Mouse (Mus musculus) adrenal gland, postnatal 36 days (tissue): ENCODE measurements around the gene Map4k1. TPM values are rescaled to one million over a fixed set of nuclear protein-coding genes. Genes with fewer than 3 reads are reported as not detected.

Experiments used
- DNase-seq, 2 experiments: peaks; one replicate each; pipeline ENCODE4 v3.0.0; 2021; ENCODE audit warnings: mixed read lengths in 1 of 2
- long read RNA-seq, 2 experiments: library from polyadenylated mRNA; stranded (forward); transcript quantifications; one replicate each; pipeline ENCODE4 v2.0.0; 2021; ENCODE audit warnings: borderline sequencing depth in 2 of 2
- total RNA-seq, 2 experiments: library from RNA; stranded (reverse); gene quantifications; 2 replicates each; pipeline ENCODE4 v1.2.3; 2021

Gene Map4k1
- total RNA-seq = 1 to 10 TPM; 1.1 to 1.7 TPM
- long read RNA-seq, experiment 1 = 0 reads
- long read RNA-seq, experiment 2, partial matches to known transcripts = 0 of 2 reads
- long read RNA-seq, experiment 2, other reads (novel, unspliced or antisense) = 2 of 2 reads

DNA sequence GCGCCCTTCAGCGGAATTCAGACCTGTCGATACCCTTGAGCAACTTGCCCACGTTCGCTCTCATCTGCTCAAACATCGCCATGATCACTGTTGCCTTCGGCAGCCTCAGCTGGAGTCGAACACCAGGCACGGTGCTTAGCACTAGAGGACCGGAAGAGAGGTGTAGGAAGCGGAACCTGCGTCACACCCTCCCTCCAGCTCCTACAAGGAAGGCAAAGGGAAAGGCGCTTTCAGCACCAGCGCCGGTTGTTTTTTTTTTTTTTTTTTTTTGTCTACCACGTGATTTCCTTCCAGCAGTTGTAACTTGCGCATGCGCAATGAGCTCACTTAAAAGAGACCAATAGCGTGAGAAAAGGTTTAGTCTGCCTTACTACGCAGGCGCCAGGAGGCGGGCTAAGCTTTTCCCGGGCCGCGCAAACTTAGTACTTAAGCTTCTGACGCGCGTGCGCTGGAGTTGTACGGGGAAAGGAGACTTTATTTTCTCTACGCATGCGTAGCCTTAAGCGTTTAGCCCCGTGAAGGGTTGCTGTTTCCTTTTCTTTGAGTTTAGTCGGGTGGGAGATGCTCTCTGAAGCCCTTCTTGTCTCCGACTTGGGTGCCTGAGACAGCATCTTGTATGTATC, at the start of gene Map4k1, which contains the start of gene Eif3k:
Gene Map4k1 (plus strand): TSS at position 400 of the 623 bp plus-strand sequence.
Gene Eif3k (minus strand): TSS at position 214 of the 623 bp plus-strand sequence.
- DNase-seq = peak; percentile 96

DNA sequence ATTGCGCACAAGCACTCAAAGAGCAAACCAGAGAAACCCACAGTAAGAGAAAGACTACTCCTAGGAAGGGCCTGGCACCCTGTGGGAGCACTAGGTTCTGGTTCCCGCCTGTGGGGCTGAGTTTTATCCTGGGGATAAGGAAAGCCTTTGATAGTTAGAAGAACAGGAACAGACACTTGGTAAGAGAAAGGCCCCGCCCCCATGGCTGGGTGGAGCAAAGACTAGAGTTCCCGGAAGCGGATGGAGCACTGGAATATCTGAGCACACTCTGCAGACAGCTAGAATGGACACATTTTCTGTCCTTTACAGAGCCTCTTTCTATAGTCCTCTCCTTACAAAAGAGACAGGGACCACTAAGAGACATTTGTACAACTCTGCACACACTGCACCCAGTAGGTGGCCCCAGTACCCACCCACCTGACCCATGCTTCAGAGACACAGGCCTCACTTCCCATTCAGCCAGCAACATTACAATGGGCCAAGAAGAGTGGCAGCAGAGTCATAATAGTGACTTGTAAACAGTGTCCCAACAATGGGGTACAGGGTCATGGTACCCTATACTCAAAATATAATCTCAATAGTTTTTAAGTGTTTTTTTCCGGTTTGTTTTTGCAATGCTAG, 49.3 kb upstream of the Map4k1 start:
- DNase-seq = peak; percentile 43 to 75

DNA sequence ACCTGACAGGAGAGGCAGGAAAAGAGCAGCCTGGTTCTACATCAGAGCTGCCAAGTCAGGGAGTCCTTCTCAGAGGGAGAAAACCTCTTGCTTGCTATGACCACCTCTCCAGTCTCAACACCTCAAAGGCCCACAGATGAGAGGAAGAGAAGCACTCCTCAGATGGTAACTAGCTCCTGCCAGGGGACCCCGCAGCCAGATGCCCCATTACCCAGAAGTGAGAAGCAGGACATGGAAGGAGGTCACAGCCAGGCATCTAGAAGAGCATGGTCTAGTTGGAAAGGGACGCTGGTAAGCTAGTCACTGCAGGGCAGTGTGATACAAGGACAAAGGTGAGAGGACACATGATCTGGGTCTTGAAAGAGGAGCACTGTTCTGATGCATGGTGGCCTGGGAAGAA, 48.0 kb upstream of the Map4k1 start:
- no peak for DNase-seq

DNA sequence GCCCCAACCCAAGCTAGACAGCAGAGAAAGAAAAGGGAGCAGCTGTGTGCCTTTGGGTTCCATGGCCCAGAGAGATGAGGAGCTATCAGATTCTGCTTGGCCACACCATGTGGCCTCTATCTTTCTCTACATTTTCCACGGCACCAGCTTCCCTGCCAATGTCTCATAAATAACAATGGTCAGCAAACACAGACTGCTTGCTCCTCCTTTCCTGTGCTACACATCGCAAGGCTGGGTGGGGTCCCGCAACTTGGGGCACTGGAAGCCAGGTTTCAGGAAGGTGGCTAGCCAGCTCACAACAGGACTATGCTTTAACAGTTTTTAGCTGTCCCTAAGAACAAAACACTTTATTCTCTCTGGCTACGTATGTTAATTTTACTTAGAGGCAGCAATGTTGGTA, 45.1 kb upstream of the Map4k1 start:
- DNase-seq = no peak

DNA sequence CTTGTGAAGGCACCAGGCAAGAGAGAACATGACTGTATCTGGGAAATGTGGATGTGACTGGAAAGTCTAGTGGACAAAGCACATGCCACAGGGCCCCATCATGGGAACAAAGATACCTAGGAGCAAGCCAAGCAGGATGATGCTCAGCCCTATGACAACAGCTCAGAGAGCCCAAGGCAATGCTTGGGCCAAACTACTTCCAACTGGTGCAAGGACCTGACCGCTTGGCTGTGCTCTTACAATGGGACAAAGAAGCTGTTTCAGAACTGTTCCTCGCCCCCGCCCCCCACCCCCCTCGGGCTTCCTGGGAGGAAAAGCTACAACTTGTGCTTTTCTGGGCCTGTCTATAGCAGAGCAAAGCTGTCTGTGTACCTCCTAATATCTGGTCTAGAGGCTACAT, 43.2 kb upstream of the Map4k1 start:
- no peak for DNase-seq

DNA sequence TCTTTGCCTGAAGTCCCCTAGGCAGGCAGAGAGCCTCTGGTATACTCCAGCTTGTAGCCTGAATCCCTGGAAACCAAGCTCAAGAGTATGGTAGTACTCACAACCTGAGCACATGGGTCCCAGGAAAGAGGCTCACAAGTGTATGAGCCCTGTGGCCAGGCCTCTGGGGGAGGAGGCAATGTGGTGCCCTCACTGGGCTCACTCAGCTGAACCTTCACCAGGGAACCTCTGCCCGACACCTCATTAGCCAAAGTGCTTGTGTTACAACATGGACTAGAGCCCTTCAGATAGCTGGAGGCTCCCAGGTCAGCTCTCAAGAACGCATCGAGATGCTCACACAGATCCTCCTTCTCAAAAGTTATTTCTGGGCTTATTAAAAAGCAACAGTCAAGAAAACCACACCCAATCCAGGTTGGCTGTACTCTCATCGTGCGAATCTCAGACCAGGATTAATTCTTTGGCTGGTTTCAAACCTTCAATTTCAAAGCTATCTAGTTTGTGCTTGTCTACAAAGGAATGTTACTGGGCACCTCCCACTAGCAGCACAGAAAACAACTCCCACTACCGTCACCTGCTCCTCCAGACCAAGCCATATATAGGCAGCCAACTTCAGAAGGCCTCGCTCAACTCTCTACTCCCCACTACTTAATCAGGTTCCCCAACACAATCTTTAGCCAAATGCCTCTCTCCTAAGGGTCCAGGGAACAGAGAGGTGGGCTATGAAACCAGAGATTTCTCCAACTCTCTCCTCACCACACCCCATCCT, 42.2 kb upstream of the Map4k1 start:
- no peak for DNase-seq

DNA sequence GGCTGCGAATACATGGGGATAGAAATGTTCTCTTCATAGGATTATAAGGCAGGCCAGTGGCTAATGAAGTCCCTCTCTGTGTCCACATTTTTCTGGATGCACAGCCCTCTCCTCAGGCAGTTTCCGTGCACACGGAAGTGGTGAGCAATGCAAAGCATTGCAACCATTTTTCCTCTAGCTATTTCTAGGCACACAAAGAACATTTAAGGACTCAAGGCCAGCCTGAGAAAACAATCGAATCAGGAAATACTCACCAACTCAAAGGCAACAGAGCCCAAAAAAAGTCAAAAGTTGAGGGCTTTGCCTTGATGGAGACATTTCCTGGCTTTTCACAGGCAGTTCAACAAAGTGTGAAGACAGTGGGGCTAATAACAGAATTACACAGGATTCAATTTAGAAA, 40.7 kb upstream of the Map4k1 start:
- DNase-seq = no peak

DNA sequence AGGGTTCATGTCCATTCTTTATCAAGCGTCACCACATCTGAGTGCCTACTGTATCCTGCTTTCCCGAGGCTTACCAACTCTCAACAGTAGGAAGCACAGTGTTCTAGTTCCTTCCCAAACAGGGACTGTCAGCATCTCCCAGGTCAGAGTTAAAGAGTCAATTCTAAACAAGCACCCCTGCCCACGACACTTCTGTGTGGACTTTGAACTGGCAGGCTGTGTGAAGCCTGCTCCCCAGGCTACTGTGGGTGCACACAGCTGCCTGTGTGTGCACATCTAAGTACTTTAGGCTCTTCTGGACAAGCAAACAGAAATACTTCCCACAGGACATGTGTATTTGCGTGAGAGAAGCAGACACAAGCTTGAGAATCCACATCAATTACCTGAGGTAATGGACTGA, 40.3 kb upstream of the Map4k1 start:
- DNase-seq = no peak

DNA sequence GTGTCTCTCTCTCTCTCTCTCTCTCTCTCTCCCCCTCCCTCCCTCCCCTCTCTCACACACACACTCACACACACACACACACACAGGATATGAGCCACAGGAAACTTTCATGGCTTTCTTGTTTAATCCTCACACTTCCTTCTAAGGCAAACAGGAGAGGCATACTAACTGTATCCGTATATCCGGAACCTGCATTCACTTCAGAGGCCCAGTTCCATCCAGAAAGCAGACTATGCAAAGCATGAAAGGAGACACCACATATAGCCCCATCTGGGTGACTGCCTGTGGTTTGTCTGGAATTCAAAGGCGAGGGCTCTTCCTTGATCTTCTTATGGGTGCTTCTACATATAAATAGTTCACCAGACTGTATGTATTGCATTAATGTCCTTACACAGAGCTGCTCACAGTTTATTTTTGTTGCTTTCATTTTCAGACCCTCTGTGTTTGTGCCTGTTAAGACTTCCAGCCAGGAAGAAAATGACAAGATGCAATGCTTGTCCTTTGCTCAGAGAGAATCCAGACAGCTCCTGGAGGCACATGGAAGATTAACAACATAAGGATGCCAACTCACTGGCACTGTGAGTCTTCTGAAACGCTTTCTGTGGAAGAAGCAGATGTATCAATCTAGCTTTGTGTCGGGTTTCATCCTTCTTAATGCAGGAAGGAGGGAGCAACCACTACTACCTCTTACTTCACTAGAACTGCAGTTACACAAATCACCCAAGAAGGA, 38.2 kb upstream of the Map4k1 start:
- no peak for DNase-seq

DNA sequence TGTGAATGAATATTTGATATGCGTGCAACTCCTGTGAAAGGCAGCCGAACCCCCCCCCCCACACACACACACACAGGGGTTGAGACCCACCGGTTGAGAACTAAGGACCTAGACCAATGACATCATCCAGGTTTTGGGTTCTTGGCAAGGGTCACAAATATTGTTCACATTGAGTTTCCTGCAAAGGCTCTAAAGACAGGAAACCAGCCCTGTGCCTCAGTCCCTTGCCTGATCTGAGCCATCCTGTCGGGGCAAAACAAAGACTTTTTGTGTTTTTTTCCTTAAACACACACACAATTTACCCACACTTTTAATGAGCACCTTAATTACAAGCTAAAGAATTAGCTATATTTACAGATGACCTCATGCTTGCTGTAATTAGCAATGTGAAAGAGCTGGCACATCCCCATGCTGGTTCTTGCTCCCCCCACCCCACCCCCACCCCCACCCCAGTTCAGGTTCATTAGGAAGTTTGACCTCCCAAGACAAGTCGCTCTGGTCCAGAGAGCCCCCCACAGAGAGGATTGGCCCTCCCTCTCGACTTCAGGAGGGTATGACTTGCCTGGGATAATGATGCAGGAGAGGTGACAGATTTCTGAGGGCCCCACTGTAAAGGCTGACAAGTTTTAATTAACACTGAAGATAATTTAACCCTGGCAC, 37.0 kb upstream of the Map4k1 start:
- no peak for DNase-seq

DNA sequence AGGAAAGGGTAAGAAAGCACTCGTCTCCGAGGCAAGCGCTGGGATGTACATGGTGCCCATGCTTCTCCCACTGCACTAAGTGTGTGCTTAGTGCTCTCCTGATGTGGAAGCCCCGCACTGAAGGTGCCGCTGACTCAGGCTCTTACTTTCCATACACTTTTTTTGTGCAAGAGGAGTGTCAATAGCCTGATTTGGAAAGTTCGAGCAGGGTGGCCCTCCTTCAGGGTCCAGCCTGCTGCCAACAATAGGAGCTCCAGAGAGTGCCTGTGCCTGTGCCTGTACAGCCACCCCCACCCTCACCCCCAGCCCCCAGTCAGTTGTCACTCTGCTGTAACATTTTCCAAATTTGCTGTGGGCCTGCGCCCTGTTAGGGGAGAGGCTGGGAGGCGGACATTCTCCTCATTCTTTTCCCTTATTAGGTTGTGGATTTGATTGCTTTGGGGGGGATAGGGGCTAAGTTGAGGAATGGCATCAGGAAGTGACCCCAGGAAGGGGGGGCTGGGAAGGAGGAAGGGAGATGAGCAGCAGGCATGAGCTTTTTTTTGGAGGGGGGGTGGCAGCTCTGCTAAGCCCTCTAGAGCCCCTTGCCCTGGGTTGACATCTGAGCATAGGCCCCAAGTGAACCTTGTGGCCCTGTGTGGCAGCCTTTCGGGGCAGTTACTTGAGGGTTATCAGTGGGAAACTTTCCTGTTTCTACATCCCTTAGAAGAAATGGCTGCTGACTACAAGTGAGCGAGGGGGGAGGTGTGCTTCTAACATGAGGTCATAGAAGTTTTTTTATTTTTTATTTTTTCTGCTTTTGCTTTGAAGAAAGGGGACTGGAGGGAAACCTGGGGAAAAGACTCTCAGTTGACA, 36.2 kb upstream of the Map4k1 start:
- DNase-seq = no peak

DNA sequence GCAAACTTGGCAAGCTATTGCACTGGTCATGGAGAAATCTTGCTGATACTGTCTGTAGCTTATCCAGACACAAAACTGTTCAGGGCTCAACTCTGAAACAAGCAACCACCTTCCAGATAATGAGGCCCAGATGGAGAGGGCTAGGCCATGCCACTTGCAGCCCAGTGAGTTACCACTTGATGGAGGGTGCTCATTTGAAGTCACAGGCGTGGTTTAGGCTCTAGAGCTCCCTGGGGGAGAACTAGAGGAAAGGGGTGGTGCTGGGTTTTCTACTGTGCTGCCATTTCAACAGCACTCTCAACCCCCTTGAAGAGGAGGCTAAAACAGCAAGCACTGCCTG, 35.6 kb upstream of the Map4k1 start:
- DNase-seq = no peak

DNA sequence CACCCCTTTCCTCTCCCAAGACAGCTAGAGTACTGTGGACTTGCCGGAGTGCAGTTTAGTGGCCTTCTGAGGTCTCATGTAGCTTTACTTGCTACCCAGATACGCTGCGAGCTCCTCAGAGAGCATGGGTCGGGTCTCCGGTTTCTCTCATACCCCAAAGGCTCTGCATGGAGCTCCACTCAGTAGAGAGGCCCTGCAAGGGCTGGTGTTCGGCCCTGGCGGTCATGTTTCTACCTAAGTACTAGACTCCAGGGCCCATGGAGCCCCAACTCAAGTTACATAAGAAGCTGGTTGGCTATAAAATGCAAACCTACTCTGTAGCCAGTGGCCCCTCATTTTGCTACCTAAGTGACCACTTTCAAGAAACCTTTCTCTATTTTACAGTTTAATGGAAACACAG, 33.1 kb upstream of the Map4k1 start:
- no peak for DNase-seq

DNA sequence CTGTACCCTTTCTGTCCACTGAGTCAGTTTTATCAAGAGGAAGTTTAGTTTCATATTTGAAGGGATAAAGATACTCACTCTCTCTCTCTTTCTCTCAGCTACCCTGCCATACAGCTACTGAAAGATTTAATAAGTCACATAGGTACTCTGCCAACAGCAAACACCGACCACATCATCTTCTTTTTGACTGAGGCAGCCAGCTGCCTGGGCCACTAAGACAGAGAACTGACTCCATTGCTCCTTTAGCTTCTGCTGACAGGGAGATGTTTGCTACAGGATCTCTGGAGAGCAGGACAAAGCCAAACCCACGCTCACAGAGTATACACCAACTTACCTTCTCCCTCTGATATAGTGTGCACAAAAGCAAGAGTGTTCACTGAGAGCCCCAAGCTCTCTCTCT, 32.6 kb upstream of the Map4k1 start:
- DNase-seq = no peak

DNA sequence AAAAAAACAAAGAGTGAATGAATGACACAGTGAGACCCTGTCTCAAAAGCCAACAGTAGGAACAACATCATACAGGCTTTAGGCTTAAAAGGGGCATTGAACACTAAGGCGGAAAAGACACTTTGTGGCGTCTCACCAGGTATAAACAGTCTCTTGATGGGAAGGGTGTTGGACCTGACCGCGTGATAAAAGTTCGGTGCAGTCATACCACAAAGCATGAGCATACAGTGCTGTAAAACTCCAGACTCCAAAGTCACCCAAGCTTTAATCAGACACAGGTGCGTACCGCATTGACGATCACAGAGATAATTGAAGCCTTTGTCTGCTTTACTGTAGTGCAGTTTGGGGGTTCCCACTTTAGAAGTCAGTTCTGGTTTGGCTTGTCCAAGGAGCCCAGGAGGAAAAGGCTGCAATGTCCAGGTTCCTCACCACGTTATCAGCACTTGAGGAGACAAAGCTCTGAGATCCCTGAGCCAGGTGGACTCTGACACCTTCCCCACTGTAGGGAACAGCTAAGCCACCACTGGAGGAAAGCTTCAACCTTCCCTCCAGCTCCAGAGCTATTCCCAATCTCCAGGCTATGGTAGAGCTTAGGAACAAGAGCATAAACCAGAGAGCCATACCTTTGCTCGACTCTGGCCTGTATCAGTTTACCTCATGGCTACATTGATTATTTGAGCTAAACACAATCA, 31.4 kb upstream of the Map4k1 start:
- DNase-seq = no peak

DNA sequence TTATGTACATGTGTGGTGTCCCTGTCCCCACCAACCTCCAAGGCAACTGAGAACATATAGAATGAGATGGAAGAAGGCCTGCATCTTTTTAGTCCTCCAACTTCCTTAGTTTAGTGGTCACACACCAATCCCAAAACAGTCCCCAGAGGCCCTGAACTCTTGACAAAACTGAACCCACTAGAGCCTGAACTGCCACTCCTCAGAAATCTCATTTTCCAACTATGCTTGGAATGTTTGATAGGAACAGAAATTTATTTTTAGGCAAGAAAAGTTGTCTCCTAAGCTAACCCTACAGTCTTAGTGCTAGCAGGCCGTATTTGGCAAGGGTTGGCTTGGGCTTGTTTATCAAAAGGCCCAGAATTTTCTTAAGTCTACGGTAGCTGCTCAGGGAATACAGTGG, 30.1 kb upstream of the Map4k1 start:
- no peak for DNase-seq

DNA sequence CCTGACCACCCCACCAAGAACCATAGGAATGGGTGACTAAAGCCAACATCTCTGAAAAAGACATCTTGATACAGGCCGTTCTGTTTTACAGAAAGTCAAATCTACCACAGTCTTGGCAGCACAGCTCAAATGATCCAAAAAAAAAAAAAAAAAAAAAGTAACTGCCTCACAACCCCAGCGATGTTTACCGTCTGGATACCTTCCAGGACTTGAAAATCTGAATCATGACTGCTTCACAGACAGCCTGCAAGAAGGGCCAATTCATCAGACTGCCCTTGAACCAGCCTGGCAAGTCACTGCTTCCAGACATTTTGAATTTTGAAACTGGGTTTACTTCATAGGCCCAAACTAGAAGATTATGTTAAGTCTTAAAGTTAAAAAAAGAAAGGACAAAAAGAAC, 29.1 kb upstream of the Map4k1 start:
- DNase-seq = peak; percentile 64 to 71

DNA sequence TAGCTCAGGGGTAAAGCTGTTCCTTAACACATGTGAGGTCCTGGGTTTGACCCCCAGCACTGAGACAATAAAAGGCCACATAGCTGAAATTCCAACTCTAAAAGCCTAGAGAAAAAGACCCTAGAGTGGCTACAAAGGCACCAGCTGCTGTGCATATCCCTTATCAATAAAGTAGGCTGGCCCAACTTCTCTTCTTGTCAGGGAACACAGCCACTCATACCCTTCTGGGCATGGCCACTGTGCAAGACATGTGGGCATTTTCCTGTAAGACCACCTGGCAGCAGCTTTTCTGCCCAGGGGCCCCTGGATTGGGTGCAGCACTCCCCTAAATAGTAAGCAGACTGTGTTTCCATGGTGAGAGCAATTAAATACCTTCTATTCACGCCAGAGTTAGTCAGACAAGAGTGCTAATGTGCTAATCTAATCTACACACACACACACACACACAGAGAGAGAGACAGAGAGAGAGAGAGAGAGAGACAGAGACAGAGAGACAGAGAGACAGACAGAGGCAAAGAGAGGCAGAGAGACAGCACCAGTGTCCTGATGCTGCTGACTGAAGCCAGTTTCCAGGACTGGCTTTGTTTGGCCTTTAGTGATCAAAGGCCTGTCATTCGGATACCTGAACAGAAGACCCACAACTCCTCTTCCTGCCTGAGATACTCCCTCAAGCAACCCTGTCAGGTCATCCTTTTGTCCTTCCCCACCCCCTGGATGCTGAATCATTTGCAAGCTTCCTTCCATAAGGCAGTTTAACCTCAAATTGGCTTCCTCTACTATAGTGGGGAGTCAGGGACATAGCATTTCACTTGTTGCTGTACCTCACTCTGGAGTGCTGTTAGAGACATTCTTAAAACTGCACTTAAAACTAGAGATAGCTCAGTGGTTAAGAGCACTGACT, 28.1 kb upstream of the Map4k1 start:
- no peak for DNase-seq

DNA sequence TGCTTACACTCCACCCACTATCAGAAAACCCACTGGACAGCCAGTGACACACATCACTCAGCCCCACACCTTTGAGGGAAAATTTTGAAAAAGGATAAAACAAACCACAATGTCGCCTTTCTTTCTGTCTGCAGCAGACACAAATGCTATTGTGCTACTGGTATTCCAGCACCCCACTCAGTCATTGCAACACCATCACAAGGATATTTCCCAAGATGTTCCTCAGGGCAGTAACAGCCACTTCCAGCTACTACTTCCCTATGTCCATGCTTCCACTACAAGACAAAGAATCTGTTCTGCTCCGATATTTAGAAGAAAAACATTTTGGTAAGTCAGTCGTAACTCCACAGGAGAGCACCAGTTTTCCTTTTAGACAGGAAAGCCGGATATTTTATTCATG, 27.1 kb upstream of the Map4k1 start:
- DNase-seq = no peak
